Mouse (Mus musculus) heart, adult 9 months (tissue): ENCODE measurements around the gene Misp.

Experiments
- DNase-seq, 2 experiments: peaks; one replicate each; pipeline ENCODE4 v3.0.0; 2022; ENCODE audit warnings: low spot score in 2 of 2

Gene Misp

GRCm38 (mm10) chr10:79794491-79794931 is 26.3 kb upstream of the Misp start:
- peak; percentile 95 to 96 for DNase-seq

GRCm38 (mm10) chr10:79795905-79796304 is 24.9 kb upstream of the Misp start:
- no peak for DNase-seq

GRCm38 (mm10) chr10:79797326-79797725 is 23.5 kb upstream of the Misp start:
- DNase-seq: peak; percentile 70 to 81

DNA sequence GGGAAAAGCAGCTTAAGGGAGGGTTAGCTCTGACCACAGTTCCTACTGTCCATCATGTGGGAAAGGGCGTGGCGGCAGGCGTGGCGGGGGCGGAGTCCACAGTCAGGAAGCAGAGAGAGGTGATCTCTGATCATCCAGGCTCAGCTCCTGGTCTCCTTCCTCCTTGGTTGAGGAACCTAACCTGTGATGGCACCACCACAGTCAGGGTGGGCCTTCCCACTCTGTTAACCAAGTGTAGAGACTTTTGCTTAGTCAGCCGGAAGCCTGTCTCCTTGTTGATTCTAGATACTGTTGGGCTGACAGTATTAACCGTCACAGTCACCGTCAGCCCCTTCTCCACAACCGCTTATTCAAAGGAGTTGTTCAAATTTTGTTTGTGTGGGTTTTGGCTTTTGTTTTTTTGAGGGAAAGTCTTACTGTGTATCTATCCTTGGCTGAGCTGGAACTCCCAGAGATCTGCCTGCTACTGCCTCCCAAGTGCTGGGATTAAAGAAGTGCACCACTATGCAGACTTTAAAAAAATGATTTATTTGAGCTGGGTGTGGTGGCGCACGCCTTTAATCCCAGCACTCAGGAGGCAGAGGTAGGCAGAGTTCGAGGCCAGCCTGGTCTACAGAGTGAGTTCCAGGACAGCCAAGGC is 22.4 kb upstream of the Misp start:
- DNase-seq: no peak

DNA sequence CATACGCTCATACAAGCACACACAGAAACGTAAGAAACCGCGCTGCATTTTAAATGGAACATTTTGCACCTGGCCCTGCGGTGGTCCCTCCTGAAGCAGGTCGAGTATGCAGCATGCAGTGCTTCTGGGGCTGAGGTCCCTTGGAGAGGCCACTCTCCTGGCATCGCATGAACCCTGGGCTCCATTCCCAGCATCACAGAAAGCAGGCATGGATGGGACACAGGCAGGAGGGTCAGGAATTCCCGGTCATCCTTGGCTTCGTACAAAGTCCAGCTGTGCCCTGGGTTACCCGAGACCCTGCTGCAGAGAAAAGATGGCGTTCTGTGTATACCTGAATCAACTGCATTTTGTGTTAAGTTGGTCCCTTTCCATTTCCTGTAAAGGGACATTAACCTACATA is 20.3 kb upstream of the Misp start:
- no peak for DNase-seq

DNA sequence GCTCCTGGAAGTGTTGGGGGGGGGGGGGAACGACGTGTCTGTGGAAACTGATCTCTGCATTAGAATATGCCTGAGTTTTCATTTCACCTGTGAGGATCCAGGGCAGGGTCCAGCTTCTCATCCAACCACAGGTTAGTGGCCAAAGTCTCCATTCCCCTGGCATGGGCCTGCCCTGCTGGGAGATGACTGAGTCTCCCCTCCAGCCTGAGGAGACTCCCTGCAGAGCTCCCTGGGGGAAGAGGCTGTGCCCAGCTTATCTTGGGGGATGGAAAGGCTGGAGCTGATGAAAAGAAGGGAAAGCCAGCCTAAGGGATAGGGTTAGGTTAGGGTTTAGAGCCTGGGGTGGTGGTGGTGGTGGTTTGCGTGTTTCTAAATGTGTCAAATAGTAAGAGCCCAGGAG is 19.0 kb upstream of the Misp start:
- DNase-seq: peak in 1 of 2 experiments; percentile 34

DNA sequence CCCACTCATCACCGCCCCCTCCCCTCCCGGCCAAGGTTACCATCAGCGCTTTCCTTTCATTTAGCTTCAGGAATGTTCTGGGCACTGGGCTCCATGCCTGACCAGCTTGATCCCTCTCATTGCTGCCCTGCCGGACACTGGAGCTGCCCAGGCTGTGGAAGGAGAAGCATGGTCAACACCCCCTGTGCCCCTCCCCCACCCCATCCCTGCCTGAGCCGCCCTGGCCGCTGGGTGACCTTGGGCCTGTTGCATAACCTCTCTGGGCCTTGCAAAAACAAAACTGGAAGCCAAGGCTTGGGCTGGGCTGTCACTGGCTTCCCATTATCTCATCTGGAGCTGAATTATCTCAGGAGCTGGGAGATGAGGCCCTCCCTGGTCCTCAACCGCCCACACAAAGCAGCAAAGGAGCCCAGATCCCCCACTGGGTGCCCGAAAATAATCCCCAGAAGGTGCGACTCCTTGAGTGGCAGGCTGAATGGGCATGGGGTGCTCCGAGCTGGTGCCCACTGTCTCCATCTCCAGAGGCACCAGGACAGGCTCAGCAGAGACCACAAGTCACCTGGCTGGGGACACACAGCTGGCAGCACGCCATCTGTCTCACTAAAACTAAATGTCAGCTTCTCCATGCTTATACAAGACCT is 18.3 kb upstream of the Misp start:
- peak; percentile 83 to 87 for DNase-seq

GRCm38 (mm10) chr10:79803716-79804323 is 17.0 kb upstream of the Misp start:
- peak; percentile 33 to 41 for DNase-seq

DNA sequence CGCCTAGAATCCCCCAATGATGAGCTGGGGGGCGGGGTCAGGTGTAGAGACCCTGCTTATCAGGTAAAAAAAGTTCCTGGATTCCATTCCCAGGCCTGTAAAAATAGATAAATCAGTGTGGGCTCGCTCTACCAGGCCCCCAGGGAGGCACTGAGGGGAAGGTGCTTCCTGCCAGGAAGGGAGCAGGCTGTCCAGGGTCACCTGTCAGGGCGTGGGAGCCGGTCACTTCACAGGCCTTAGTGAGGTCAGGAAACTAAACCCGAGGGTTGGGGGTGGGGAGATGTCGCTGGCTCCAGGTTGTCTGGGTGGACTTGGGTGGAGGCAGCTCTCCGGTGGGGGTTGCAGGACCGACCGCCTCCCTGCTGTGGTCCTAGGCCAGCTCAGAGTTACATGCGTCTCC is 15.2 kb upstream of the Misp start:
- peak; percentile 79 to 86 for DNase-seq

- no peak for DNase-seq
These were observed 14.5 kb upstream of the Misp start for GRCm38 (mm10) chr10:79806331-79806730.

GRCm38 (mm10) chr10:79806972-79807371 is 13.8 kb upstream of the Misp start:
- peak; percentile 59 to 60 for DNase-seq

DNA sequence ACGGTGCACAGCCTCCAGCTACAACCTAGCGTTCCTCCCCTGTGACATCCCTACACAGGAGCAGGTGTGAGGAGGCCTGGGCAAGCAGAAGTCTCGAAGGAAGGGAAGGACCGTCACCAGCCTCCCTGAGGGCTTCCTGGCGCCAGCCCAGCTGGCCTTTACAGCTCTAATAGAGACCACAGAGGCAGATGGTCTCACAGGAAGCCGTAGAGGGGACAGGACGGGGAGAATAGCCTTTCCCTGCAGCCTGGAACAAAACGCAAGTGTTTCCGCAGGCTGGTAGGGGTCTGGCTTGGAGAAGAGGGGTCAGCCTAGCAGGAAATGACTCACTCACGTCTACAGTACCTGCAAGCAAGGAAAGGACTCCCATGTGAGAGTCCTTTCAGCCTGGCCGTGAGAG is 13.0 kb upstream of the Misp start:
- peak; percentile 69 to 84 for DNase-seq

- DNase-seq: peak in 1 of 2 experiments; percentile 60
These were observed 12.1 kb upstream of the Misp start for GRCm38 (mm10) chr10:79808728-79809127.

GRCm38 (mm10) chr10:79811736-79812637 is 8.8 kb upstream of the Misp start:
- DNase-seq: peak; percentile 65 to 77

- no peak for DNase-seq
These were observed 6.4 kb upstream of the Misp start for GRCm38 (mm10) chr10:79814271-79814842.

DNA sequence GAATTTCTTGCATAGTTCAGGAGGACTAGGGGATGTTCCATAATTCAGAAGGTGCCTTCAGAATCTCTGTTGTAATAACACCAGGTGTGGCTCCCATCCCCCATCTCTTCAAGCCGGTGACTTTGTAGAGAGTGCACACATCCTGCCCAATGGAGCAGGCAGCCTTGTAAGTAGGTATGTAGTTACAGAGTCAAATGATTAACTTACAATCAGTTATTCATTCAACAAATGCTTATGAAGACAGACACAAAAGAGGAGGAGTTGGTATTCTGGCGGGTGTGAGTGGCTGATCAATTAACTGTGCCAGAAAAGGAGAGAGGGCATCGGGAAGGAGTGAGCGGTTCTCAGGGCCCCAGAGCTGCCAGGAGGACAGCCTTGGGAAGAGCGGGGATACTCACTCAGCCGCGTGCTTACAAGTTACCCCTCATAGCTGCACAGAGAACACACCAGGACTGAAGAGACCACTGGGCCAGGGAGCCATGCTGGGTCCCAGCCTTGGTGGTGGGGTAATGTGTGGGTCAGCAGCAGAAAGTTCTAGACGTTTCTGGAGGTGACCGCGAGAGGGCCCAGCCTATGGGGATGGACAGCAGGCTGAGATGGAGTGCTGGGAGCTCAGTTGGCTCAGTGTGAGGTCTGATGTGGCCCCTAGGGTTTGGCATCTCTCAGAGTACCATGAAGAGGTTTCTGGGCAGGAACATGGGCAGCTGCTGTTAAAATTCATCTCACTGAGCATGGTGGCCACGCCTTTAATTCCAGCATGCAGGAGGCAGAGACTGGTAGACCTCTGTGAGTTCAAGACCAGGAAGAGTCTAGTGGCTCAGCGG is 4.9 kb upstream of the Misp start:
- no peak for DNase-seq

DNA sequence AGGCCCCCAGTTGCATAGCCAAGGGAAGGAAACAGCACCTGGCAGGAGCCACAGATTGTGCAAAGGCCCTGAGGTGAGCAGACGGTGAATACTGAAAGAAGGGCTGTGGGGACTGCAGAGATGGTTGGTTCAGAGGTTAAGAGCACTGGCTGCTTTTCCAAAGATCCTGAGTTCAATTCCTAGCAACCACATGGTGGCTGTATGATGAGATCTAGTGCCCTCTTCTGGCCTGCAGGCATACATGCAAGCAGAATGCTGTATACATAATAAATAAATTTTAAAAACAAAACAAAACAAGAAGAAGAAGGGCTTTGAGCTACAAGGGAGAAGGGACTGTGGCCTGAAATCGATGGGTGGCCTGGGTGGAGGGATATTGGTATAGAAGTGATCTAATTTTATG is 3.7 kb upstream of the Misp start:
- no peak for DNase-seq

DNA sequence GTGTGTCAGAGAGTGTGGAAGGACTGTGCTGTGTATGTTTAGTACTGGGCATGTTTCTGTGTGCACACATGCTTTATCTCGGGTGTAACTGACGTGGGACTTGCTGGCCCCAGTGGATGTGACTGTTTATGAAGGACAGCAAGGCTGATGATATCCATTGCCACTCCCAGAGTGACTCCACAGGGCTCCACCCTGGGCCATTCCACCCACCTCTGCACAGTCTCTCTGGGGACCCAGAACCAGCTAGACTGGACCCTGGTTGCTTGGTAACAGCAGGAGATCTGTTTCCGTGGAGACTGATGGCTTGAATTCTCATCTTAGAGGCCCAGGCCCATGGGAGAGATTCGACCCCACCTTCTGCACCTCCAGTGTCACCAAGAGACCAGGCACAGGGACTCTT is 2.6 kb upstream of the Misp start:
- no peak for DNase-seq

- DNase-seq: no peak
These were observed 1.2 kb upstream of the Misp start for GRCm38 (mm10) chr10:79819606-79820005.

DNA sequence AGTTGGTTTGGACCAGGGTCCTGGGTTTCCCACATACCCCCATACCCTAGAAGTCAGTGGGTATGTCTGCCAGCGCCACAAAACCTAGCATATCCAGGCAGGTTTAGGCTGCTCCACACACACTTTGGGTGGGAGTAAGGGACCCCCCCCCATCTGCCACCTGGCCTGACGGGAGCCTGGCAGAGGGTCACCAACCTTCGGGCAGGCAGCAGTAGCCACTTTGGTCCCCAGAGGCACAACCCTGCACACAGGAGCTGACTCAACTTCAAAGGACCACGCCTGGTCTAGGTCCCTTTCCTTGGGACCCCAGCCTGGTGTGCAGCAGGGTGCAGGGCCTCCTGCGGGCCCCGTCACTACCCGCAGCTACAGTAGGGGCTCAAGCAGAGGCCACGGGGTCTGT is 512 bp upstream of the Misp start:
- DNase-seq: no peak

- no peak for DNase-seq
These were observed 942 bp downstream of the Misp start for GRCm38 (mm10) chr10:79821731-79822130.
